Mouse (Mus musculus): ENCODE results near the gene Baiap2.

DNA sequence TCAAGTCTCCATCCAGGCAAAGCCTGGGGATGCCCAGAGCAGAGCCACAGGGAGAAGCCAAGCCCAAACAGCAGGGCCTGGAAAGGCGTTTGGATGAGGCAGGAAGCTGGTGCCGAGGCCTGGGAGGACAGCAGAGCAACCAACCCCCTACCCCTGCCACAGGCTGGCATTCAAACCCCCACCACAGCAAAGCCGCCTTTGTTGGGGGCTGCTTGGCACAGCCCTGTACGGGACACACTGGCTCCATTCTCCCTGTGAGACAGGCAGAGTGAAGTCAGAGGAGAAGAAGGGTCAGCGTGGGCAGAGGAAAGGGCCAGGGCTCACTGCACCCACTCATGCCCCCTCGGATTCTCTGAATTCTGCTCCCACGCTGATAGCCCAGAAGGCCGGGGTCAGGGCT is 74.4 kb downstream of the Baiap2 start:
- TF ChIP-seq CTCF (IDR thresholded peaks at IDR 0.05; ENCODE audit: insufficient read depth, low read depth, low read length): no peak
- no peak for TF ChIP-seq POLR2A (IDR thresholded peaks at IDR 0.05; ENCODE audit: insufficient read depth, low read depth, low read length)

Data from olfactory bulb, adult 2 months (tissue).